Mouse (Mus musculus) CH12.LX (cell line): Measurements from ENCODE around the gene Pin1.

Experiments used
- CTCF ChIP-seq, 2 experiments: IDR thresholded peaks in 1 of 2; conservative IDR thresholded peaks in 1 of 2; 2 replicates each; pipeline ENCODE4 v1.5.1; 2011 to 2012; ENCODE audit warnings: low read depth in 2 of 2, low read length in 2 of 2, improper control_type of control experiment in 1 of 2, inconsistent platforms in 1 of 2, mild to moderate bottlenecking in 1 of 2, moderate library complexity in 1 of 2
- JUND ChIP-seq: conservative IDR thresholded peaks from 2 replicates; pipeline ENCODE4 v1.6.1; 2011; ENCODE audit warnings: low read depth, low read length, improper control_type of control experiment
- MAFK ChIP-seq: IDR thresholded peaks from 2 replicates; pipeline ENCODE4 v1.6.1; 2011; ENCODE audit warnings: low read length, improper control_type of control experiment; ENCODE audit not compliant: insufficient replicate concordance
- MAX ChIP-seq: IDR thresholded peaks from 2 replicates; pipeline ENCODE4 v1.6.1; 2011; ENCODE audit warnings: low read length, improper control_type of control experiment
- MAZ ChIP-seq: IDR thresholded peaks from 2 replicates; pipeline ENCODE4 v1.6.1; 2012; ENCODE audit warnings: low read depth, mild to moderate bottlenecking, inconsistent platforms, low read length, improper control_type of control experiment, moderate library complexity
- POLR2A ChIP-seq: IDR thresholded peaks from 2 replicates; pipeline ENCODE4 v1.6.1; 2011; ENCODE audit warnings: low read depth, mild to moderate bottlenecking, improper control_type of control experiment, low read length
- TCF12 ChIP-seq: IDR thresholded peaks from 2 replicates; pipeline ENCODE4 v1.6.1; 2014; ENCODE audit warnings: low read depth, mild to moderate bottlenecking, inconsistent platforms, low read length, improper control_type of control experiment
- ZC3H11A ChIP-seq: IDR thresholded peaks from 2 replicates; pipeline ENCODE4 v1.6.1; 2012; ENCODE audit warnings: low read depth, mild to moderate bottlenecking, inconsistent platforms, low read length, improper control_type of control experiment
- ZKSCAN1 ChIP-seq: IDR thresholded peaks from 2 replicates; pipeline ENCODE4 v1.6.1; 2012; ENCODE audit warnings: low read depth, inconsistent platforms, low read length, improper control_type of control experiment, borderline replicate concordance
- ZMIZ1 ChIP-seq: IDR thresholded peaks from 2 replicates; pipeline ENCODE4 v1.6.1; 2012; ENCODE audit warnings: low read depth, mild to moderate bottlenecking, inconsistent platforms, low read length, improper control_type of control experiment

- TF ChIP-seq MAX (no peak), CTCF (conservative IDR thresholded peaks at IDR 0.05 in 1 of 2, IDR thresholded peaks at IDR 0.05 in 1 of 2; ENCODE audit: low read depth in 2 of 2, low read length in 2 of 2) (no peak), POLR2A (no peak), MAZ (no peak), JUND (no peak), ZKSCAN1 (no peak), MAFK (no peak), TCF12 (no peak), ZMIZ1 (no peak), ZC3H11A (no peak)
These were observed 29.9 kb downstream of the Pin1 start for GRCm38 (mm10) chr9:20681546-20682388.
